Comparison of ENCODE assay signal across 15 mouse cellular contexts in the genomic region with DNA sequence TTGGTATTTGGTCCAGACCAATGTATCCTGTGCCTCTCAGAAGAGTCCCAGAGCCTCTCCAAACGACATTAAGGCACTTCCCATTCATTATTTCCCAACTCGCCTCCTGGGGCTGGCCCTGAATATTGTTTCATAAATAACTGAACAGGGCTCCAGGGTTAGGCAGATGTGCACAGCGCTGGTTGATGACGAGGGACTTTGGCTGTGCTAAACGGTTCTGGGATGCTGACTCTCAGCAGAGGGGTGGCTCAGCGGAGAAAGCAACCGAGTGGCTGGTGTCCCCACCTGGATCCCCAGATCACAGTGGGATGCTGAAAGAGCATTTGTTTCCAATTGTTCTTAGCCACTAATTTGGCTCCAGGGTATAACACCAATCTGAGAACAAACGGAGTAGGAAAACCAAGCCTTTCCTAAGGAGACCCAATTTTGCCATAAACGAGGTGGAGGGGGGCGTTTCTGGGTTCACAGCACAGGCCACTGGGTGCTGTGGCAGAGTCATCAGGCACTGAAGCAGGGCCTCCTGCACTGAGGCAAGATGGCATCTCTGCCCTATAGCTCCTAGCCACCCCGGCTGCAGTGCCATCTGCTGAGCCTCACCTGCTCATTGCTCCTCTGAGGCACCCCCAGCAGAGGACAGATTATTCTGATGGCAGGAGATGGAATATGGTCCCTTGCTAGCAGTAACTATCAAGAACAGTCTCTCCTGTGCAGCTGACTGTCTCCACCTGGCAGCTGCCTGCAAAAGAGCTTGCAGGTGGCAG. TPM values are rescaled to one million over a fixed set of nuclear protein-coding genes. Genes with fewer than 3 reads are reported as not detected.
DNase-seq lines count a peak whose midpoint lies in the region; ATAC-seq lines count a peak whose summit lies in the region.
"Had no signal": no experiment of that assay in that cellular context is flagged by ENCODE, and none has a peak within 500 bp of the region (broad histone marks: within the 10 kb centered on the region; RNA-seq: fewer than 3 reads in every experiment).

No protein-coding gene starts in this region.

- WGBS in neural tube, embryonic 11.5 days, result 22% methylated on average over 11 of the region's 11 CpGs
- WGBS in hindbrain, embryonic 15.5 days, result 21% methylated on average over 11 of the region's 11 CpGs
- 15% methylated on average over 11 of the region's 11 CpGs for WGBS in neural tube, embryonic 15.5 days

- H3K4me1 ChIP-seq in neural tube, embryonic 11.5 days (ENCODE audit: control insufficient read depth, insufficient read depth, low read length), result peaks cover 58% of the 10 kb centered on the region
- peaks cover 36% of the 10 kb centered on the region for H3K4me1 ChIP-seq in hindbrain, embryonic 15.5 days (replicated peaks)
- peaks cover 60% of the 10 kb centered on the region for H3K4me1 ChIP-seq in neural tube, embryonic 15.5 days

- H3K4me2 ChIP-seq in neural tube, embryonic 11.5 days (ENCODE audit: low read depth), result no peak overlapping the region
- H3K4me2 ChIP-seq in hindbrain, embryonic 15.5 days, result no peak overlapping the region
- H3K4me2 ChIP-seq in neural tube, embryonic 15.5 days, result no peak overlapping the region
- H3K4me2 ChIP-seq: liver, embryonic 13.5 days had no signal

- no peak for ATAC-seq in neural tube, embryonic 11.5 days (ENCODE audit: insufficient read depth, low FRiP score, low TSS enrichment)
- ATAC-seq in hindbrain, embryonic 15.5 days (ENCODE audit: low FRiP score, low read depth), result peak; percentile 29; the same call in 1 of the 2 replicates
- ATAC-seq in neural tube, embryonic 15.5 days (ENCODE audit: low FRiP score), result peak; percentile 24
- ATAC-seq in monocyte, adult 5-6 weeks (replicated peaks; ENCODE audit: insufficient number of reproducible peaks, low FRiP score, low TSS enrichment, poor library complexity, severe bottlenecking), result no peak
- ATAC-seq: forebrain, embryonic 14.5 days; inflammation-experienced regulatory T-cells, adult 6 months had no signal

- no peak overlapping the region for H3K4me3 ChIP-seq in neural tube, embryonic 11.5 days (ENCODE audit: low read depth, low read length)
- H3K4me3 ChIP-seq in hindbrain, embryonic 15.5 days, result no peak overlapping the region
- no peak overlapping the region for H3K4me3 ChIP-seq in neural tube, embryonic 15.5 days (replicated peaks)
- H3K4me3 ChIP-seq: liver, embryonic 13.5 days had no signal

- H3K9ac ChIP-seq in neural tube, embryonic 11.5 days (ENCODE audit: low read length), result no peak overlapping the region
- no peak overlapping the region for H3K9ac ChIP-seq in hindbrain, embryonic 15.5 days
- H3K9ac ChIP-seq in neural tube, embryonic 15.5 days (replicated peaks), result no peak overlapping the region
- H3K9ac ChIP-seq: liver, embryonic 13.5 days had no signal

- no peaks in the 10 kb centered on the region for H3K9me3 ChIP-seq in neural tube, embryonic 11.5 days (ENCODE audit: control insufficient read depth, low read length)
- H3K9me3 ChIP-seq in hindbrain, embryonic 15.5 days, result no peaks in the 10 kb centered on the region
- H3K9me3 ChIP-seq in neural tube, embryonic 15.5 days (replicated peaks), result no peaks in the 10 kb centered on the region
- H3K9me3 ChIP-seq: G1E; liver, embryonic 13.5 days had no signal

- no peaks in the 10 kb centered on the region for H3K27me3 ChIP-seq in neural tube, embryonic 11.5 days (ENCODE audit: control insufficient read depth, insufficient read depth, low read length)
- no peaks in the 10 kb centered on the region for H3K27me3 ChIP-seq in hindbrain, embryonic 15.5 days
- H3K27me3 ChIP-seq in neural tube, embryonic 15.5 days (replicated peaks), result no peaks in the 10 kb centered on the region
- H3K27me3 ChIP-seq: liver, embryonic 13.5 days had no signal

- H3K36me3 ChIP-seq in neural tube, embryonic 11.5 days (ENCODE audit: control insufficient read depth, insufficient read depth, low read length), result no peaks in the 10 kb centered on the region
- H3K36me3 ChIP-seq in hindbrain, embryonic 15.5 days, result no peaks in the 10 kb centered on the region
- no peaks in the 10 kb centered on the region for H3K36me3 ChIP-seq in neural tube, embryonic 15.5 days
- H3K36me3 ChIP-seq: G1E; liver, embryonic 13.5 days had no signal

- peak; percentile 24 for DNase-seq in embryo, embryonic 11 days
- DNase-seq in embryo, embryonic 10.5 days (ENCODE audit: low spot score), result no peak
- peak; percentile 40 for DNase-seq in neural tube, embryonic 11.5 days (ENCODE audit: low spot score)
- no peak for DNase-seq in neural tube, embryonic 10.5 days (ENCODE audit: extremely low spot score, low spot score)
- DNase-seq in adrenal gland, postnatal 4 days (ENCODE audit: low spot score in 2 of 2), result no peak
- DNase-seq: liver, embryonic 13.5 days; lung, postnatal 36 days; right cerebral cortex, postnatal 25 days had no signal

- H3K27ac ChIP-seq in neural tube, embryonic 11.5 days (ENCODE audit: low read depth, low read length), result peak overlapping the region; percentile 49; the same call in 1 of the 2 replicates
- H3K27ac ChIP-seq in hindbrain, embryonic 15.5 days (replicated peaks), result peak overlapping the region; percentile 41
- H3K27ac ChIP-seq in neural tube, embryonic 15.5 days (replicated peaks), result peak overlapping the region; percentile 61
- H3K27ac ChIP-seq: liver, embryonic 13.5 days had no signal

RNA-seq across cellular contexts. Expression of a gene that starts 52.8 kb away (rescaled TPM):
- polyA plus RNA-seq in neural tube, embryonic 11.5 days (2014; fragmentation: Nextera tagmentation; extraction: Ambion mirVana), result 22.8 and 24.3 TPM in 2 replicates
- polyA plus RNA-seq in hindbrain, embryonic 15.5 days (2015; fragmentation: Nextera tagmentation; extraction: Ambion mirVana), result 32.9 and 40.6 TPM in 2 replicates
- 46.1 and 52.3 TPM in 2 replicates for polyA plus RNA-seq in neural tube, embryonic 15.5 days (2015; fragmentation: Nextera tagmentation; extraction: Ambion mirVana)
- not detected in 3 replicates for total RNA-seq in monocyte, adult 5-6 weeks (2017)
- total RNA-seq in adrenal gland, postnatal 4 days (2021), result 1 to 10 TPM; 6.4 to 6.8 TPM
- total RNA-seq: granulocyte monocyte progenitor cell, adult 5-6 weeks had no signal
- polyA plus RNA-seq: G1E; inflammation-experienced regulatory T-cells, adult 6 months had no signal

Comparison
In these comparisons a context has a peak if more than half of its experiments do, and no peak if none do; other contexts are left out.
1. DNase-seq: peak in embryo, embryonic 11 days (single experiment) and neural tube, embryonic 11.5 days (single experiment); none in embryo, embryonic 10.5 days (single experiment), neural tube, embryonic 10.5 days (single experiment) and adrenal gland, postnatal 4 days (0 of 2).
2. ATAC-seq: peak in hindbrain, embryonic 15.5 days (single experiment) and neural tube, embryonic 15.5 days (single experiment); none in neural tube, embryonic 11.5 days (single experiment) and monocyte, adult 5-6 weeks (single experiment).
3. Peak in every context shown above with its lines, with median percentiles within 50 percentile points of each other: H3K27ac ChIP-seq.